Mouse (Mus musculus): ENCODE results near the gene Car10. TPM values are rescaled to one million over a fixed set of nuclear protein-coding genes. Genes with fewer than 3 reads are reported as not detected.

Car10 gene
- polyA plus RNA-seq, 2 experiments: 0.70 TPM

DNA sequence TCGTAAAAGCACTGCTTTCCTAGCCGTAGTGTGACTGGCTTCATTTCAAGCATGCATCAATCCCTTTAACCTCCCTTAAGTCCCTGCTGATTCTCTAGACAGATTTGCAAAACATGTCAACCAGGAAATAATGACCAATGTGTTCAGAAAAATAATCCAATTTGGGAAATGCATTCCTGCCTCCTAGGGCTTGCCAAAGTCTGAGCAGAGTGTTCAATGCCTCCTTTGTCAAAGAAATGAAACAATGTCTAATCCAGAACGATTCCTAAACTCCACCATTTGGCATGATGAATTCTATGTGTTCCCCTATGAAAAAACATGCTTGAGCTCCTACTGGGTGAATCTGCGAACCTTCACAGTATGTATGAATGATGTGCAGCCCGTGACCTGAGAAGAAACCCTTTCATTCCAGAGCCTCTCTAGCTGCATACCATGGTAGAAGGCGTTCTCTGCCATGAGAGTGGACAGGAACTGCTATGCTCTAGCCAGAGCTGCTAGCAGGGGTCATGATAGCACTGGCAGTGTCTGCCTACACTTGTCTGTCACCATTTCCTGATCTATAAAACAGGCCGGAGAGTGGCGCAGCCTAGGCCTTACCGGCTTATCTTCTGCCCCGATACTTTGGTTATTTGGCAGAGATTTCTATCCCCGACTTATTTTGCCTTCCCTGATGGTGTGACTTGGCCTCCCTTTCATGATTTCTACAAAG, 411.9 kb downstream of the Car10 start:
- no peaks in the 10 kb centered on the region for H3K9me3 ChIP-seq (ENCODE audit: control insufficient read depth, low read length)
- no peaks in the 10 kb centered on the region for H3K4me1 ChIP-seq (ENCODE audit: control insufficient read depth, insufficient read depth, low read length)
- no peak overlapping the region for H3K9ac ChIP-seq (ENCODE audit: low read depth, low read length, severe bottlenecking)
- no peaks in the 10 kb centered on the region for H3K27me3 ChIP-seq (ENCODE audit: control insufficient read depth, insufficient read depth, low read length)
- no peak for TF ChIP-seq POLR2A (IDR thresholded peaks at IDR 0.05; ENCODE audit: borderline replicate concordance, extremely low read depth, insufficient read depth, insufficient read length)
- H3K27ac ChIP-seq (replicated peaks; ENCODE audit: low read depth, low read length): no peak overlapping the region
- H3K4me3 ChIP-seq (replicated peaks; ENCODE audit: low read length): no peak overlapping the region
- H3K4me2 ChIP-seq (replicated peaks; ENCODE audit: low read depth, low read length, severe bottlenecking): no peak overlapping the region
- DNase-seq (ENCODE audit: low spot score) (no peak), ATAC-seq (ENCODE audit: low FRiP score, low read depth) (no peak)
- 73% methylated on average over 11 of the region's 11 CpGs for WGBS
- H3K36me3 ChIP-seq (ENCODE audit: control insufficient read depth, insufficient read depth, low read length): no peaks in the 10 kb centered on the region

GRCm38 (mm10) chr11:93512843-93513242, 415.0 kb downstream of the Car10 start:
- Histone ChIP-seq H3K4me3 (replicated peaks; ENCODE audit: low read length) (no peak overlapping the region), H3K4me1 (ENCODE audit: control insufficient read depth, insufficient read depth, low read length) (no peaks in the 10 kb centered on the region), H3K4me2 (replicated peaks; ENCODE audit: low read depth, low read length, severe bottlenecking) (no peak overlapping the region), H3K27ac (replicated peaks; ENCODE audit: low read depth, low read length) (no peak overlapping the region), H3K9ac (ENCODE audit: low read depth, low read length, severe bottlenecking) (no peak overlapping the region), H3K27me3 (ENCODE audit: control insufficient read depth, insufficient read depth, low read length) (no peaks in the 10 kb centered on the region), H3K36me3 (ENCODE audit: control insufficient read depth, insufficient read depth, low read length) (no peaks in the 10 kb centered on the region), H3K9me3 (ENCODE audit: control insufficient read depth, low read length) (no peaks in the 10 kb centered on the region)
- no peak for TF ChIP-seq POLR2A (IDR thresholded peaks at IDR 0.05; ENCODE audit: borderline replicate concordance, extremely low read depth, insufficient read depth, insufficient read length)
- no peak for ATAC-seq (ENCODE audit: low FRiP score, low read depth)
- 87% methylated on average over 2 of the region's 2 CpGs for WGBS
- no peak for DNase-seq (ENCODE audit: low spot score)

GRCm38 (mm10) chr11:93514396-93514795, 416.6 kb downstream of the Car10 start:
- Histone ChIP-seq H3K4me3 (replicated peaks; ENCODE audit: low read length) (no peak overlapping the region), H3K9me3 (ENCODE audit: control insufficient read depth, low read length) (no peaks in the 10 kb centered on the region), H3K4me1 (ENCODE audit: control insufficient read depth, insufficient read depth, low read length) (no peaks in the 10 kb centered on the region), H3K9ac (ENCODE audit: low read depth, low read length, severe bottlenecking) (no peak overlapping the region), H3K36me3 (ENCODE audit: control insufficient read depth, insufficient read depth, low read length) (no peaks in the 10 kb centered on the region), H3K4me2 (replicated peaks; ENCODE audit: low read depth, low read length, severe bottlenecking) (no peak overlapping the region), H3K27me3 (ENCODE audit: control insufficient read depth, insufficient read depth, low read length) (no peaks in the 10 kb centered on the region), H3K27ac (replicated peaks; ENCODE audit: low read depth, low read length) (no peak overlapping the region)
- no peak for DNase-seq (ENCODE audit: low spot score)
- 18% methylated on average over 2 of the region's 2 CpGs for WGBS
- TF ChIP-seq POLR2A (IDR thresholded peaks at IDR 0.05; ENCODE audit: borderline replicate concordance, extremely low read depth, insufficient read depth, insufficient read length): no peak
- ATAC-seq (ENCODE audit: low FRiP score, low read depth): no peak

DNA sequence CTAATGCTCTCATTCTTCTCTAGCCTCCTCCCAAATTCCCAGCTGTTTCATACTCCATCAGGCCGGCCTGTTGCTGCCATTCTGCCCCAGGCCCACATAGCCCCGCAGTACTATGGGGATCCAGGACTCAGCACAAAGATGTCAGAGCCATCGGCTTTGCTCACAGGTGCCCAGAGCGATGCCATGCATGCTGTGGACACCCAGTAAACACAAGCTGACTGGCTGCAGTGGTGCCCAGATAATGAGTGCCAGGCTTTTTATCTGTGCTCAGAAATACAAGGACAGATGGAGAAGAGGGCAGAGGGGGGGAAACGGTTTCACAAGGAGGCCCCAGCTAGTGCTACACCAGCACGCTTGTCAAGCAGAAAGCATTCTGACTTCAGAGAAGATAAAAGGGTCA, 417.7 kb downstream of the Car10 start:
- WGBS: 82% methylated on average over 6 of the region's 6 CpGs

GRCm38 (mm10) chr11:93516216-93516615, 418.4 kb downstream of the Car10 start:
- Histone ChIP-seq H3K4me3 (replicated peaks; ENCODE audit: low read length) (no peak overlapping the region), H3K4me2 (replicated peaks; ENCODE audit: low read depth, low read length, severe bottlenecking) (no peak overlapping the region), H3K27ac (replicated peaks; ENCODE audit: low read depth, low read length) (no peak overlapping the region), H3K4me1 (ENCODE audit: control insufficient read depth, insufficient read depth, low read length) (no peaks in the 10 kb centered on the region), H3K9ac (ENCODE audit: low read depth, low read length, severe bottlenecking) (no peak overlapping the region), H3K27me3 (ENCODE audit: control insufficient read depth, insufficient read depth, low read length) (no peaks in the 10 kb centered on the region), H3K36me3 (ENCODE audit: control insufficient read depth, insufficient read depth, low read length) (no peaks in the 10 kb centered on the region), H3K9me3 (ENCODE audit: control insufficient read depth, low read length) (no peaks in the 10 kb centered on the region)
- DNase-seq (ENCODE audit: low spot score): no peak
- 82% methylated on average over 9 of the region's 9 CpGs for WGBS
- TF ChIP-seq POLR2A (IDR thresholded peaks at IDR 0.05; ENCODE audit: borderline replicate concordance, extremely low read depth, insufficient read depth, insufficient read length): no peak
- ATAC-seq (ENCODE audit: low FRiP score, low read depth): no peak

More for the DNA sequence above, 417.7 kb downstream of the Car10 start:
- no peak overlapping the region for H3K27ac ChIP-seq (replicated peaks; ENCODE audit: low read depth, low read length)
- no peaks in the 10 kb centered on the region for H3K36me3 ChIP-seq (ENCODE audit: control insufficient read depth, insufficient read depth, low read length)
- H3K9me3 ChIP-seq (ENCODE audit: control insufficient read depth, low read length): no peaks in the 10 kb centered on the region
- no peaks in the 10 kb centered on the region for H3K4me1 ChIP-seq (ENCODE audit: control insufficient read depth, insufficient read depth, low read length)
- no peak for DNase-seq (ENCODE audit: low spot score)
- no peak overlapping the region for H3K4me3 ChIP-seq (replicated peaks; ENCODE audit: low read length)
- ATAC-seq (ENCODE audit: low FRiP score, low read depth): no peak
- no peak overlapping the region for H3K4me2 ChIP-seq (replicated peaks; ENCODE audit: low read depth, low read length, severe bottlenecking)
- TF ChIP-seq POLR2A (IDR thresholded peaks at IDR 0.05; ENCODE audit: borderline replicate concordance, extremely low read depth, insufficient read depth, insufficient read length): no peak
- H3K27me3 ChIP-seq (ENCODE audit: control insufficient read depth, insufficient read depth, low read length): no peaks in the 10 kb centered on the region
- no peak overlapping the region for H3K9ac ChIP-seq (ENCODE audit: low read depth, low read length, severe bottlenecking)
